Mouse (Mus musculus) midbrain, embryonic 14.5 days (tissue): ENCODE measurements around the gene Heatr1. TPM values are rescaled to one million over a fixed set of nuclear protein-coding genes. Genes with fewer than 3 reads are reported as not detected.
"Not testable (repeated sequence)": the region's sequence is repeated elsewhere in the genome, so short reads cannot be mapped to it uniquely, and the experiment has no call there.

ENCODE experiments used
- ATAC-seq: fragments of 200-750 bp; cut with Nextera tagmentation; 2 replicates; pipeline ENCODE4 v1.8.0; 2017; ENCODE audit warnings: moderate number of reproducible peaks, moderate library complexity; ENCODE audit not compliant: low FRiP score, low TSS enrichment
- DNase-seq: peaks from one replicate; pipeline ENCODE4 v3.0.0-alpha.2; 2015
- H3K27ac ChIP-seq: fragments of 300-500 bp; sonication (generic); replicated peaks from 2 replicates; pipeline ENCODE4 v1.5.1; 2014; ENCODE audit warnings: mild to moderate bottlenecking, low read depth, low read length, moderate library complexity
- H3K27me3 ChIP-seq: fragments of 300-500 bp; sonication (generic); 2 replicates; pipeline ENCODE4 v1.6.1; 2014; ENCODE audit warnings: low read length, control low read depth, mixed read lengths; ENCODE audit not compliant: control insufficient read depth, insufficient read depth
- H3K36me3 ChIP-seq: fragments of 300-500 bp; sonication (generic); 2 replicates; pipeline ENCODE4 v1.6.1; 2014; ENCODE audit warnings: low read length, control low read depth; ENCODE audit not compliant: control insufficient read depth, insufficient read depth
- H3K4me1 ChIP-seq: fragments of 300-500 bp; sonication (generic); 2 replicates; pipeline ENCODE4 v1.6.1; 2014; ENCODE audit warnings: mild to moderate bottlenecking, antibody characterized with exemption, low read length, control low read depth; ENCODE audit not compliant: control insufficient read depth, insufficient read depth
- H3K4me2 ChIP-seq: fragments of 300-500 bp; sonication (generic); 2 replicates; pipeline ENCODE4 v1.6.1; 2014; ENCODE audit warnings: mild to moderate bottlenecking, low read length, moderate library complexity
- H3K4me3 ChIP-seq: fragments of 300-500 bp; sonication (generic); replicated peaks from 2 replicates; pipeline ENCODE4 v1.5.1; 2014; ENCODE audit warnings: low read depth, low read length
- H3K9ac ChIP-seq: fragments of 300-500 bp; sonication (generic); replicated peaks from 2 replicates; pipeline ENCODE4 v1.6.1; 2014; ENCODE audit warnings: mild to moderate bottlenecking, low read length, moderate library complexity
- H3K9me3 ChIP-seq: fragments of 300-500 bp; sonication (generic); 2 replicates; pipeline ENCODE4 v1.6.1; 2016; ENCODE audit warnings: low read length, control low read depth, mixed read lengths; ENCODE audit not compliant: control insufficient read depth
- WGBS: fragments of 180-500 bp; shearing (Covaris S2); extraction: QIAGEN DNeasy Blood & Tissue Kit; methylation state at CpG from one replicate; pipeline ENCODE4 v1.1.7; 2014; 5-methylcytosine and 5-hydroxymethylcytosine counted together
- polyA plus RNA-seq: library from polyadenylated mRNA; unstranded; fragments of >200 nt; fragmentation: Nextera tagmentation; extraction: Ambion mirVana; gene quantifications from 2 replicates; pipeline ENCODE4 v1.2.1, GENCODE M21; 2014

The Heatr1 gene
- polyA plus RNA-seq, 1 experiment from 2014 or later = 21.1 TPM

GRCm38 (mm10) chr13:12460881-12461729 lies 66.3 kb downstream of the Heatr1 start:
- Histone ChIP-seq H3K4me2 (peak overlapping the region; percentile 81), H3K9ac (peak overlapping the region; percentile 82), H3K9me3 (no peaks in the 10 kb centered on the region), H3K27ac (peak overlapping the region; percentile 68), H3K4me1 (peaks cover 4% of the 10 kb centered on the region; the same call in 1 of the 2 replicates), H3K4me3 (peak overlapping the region; percentile 77), H3K36me3 (no peaks in the 10 kb centered on the region; the same call in 1 of the 2 replicates), H3K27me3 (no peaks in the 10 kb centered on the region)
- DNase-seq = peak; percentile 91
- under 1% methylated on average over 59 of the region's 59 CpGs for WGBS
- ATAC-seq = peak; percentile 93

DNA sequence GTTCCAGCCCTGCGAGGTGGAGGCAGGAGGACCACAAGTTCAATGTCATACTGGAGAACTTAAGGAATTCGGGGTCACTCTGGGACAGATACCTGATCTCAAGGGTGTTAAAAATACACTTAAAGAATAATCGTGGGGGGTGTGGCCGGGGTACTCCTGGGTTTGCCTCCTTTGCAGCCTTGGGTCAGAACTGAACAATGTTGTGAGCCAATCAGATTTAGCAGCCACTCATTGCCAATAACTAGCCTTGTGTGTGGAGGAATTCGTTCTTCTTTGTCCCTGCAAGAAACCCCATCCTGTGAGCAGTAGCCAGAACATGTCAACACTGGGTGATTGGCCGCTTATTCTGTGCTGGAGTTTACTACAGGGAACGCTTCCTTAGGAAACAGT lies 66.9 kb downstream of the Heatr1 start:
- Histone ChIP-seq H3K27me3 (no peaks in the 10 kb centered on the region), H3K4me1 (peaks cover 4% of the 10 kb centered on the region; the same call in 1 of the 2 replicates), H3K4me3 (peak overlapping the region; percentile 77), H3K4me2 (peak overlapping the region; percentile 81), H3K9me3 (no peaks in the 10 kb centered on the region), H3K9ac (peak overlapping the region; percentile 82), H3K27ac (peak overlapping the region; percentile 68), H3K36me3 (no peaks in the 10 kb centered on the region; the same call in 1 of the 2 replicates)
- WGBS = 4% methylated on average over 7 of the region's 7 CpGs
- ATAC-seq (no peak), DNase-seq (no peak)

- Histone ChIP-seq H3K36me3 (no peaks in the 10 kb centered on the region; the same call in 1 of the 2 replicates), H3K27me3 (no peaks in the 10 kb centered on the region), H3K9ac (no peak overlapping the region), H3K27ac (no peak overlapping the region), H3K4me1 (peaks cover 4% of the 10 kb centered on the region; the same call in 1 of the 2 replicates), H3K4me2 (no peak overlapping the region), H3K4me3 (no peak overlapping the region), H3K9me3 (no peaks in the 10 kb centered on the region)
- DNase-seq (no peak), ATAC-seq (no peak)
- 84% methylated on average over 4 of the region's 4 CpGs for WGBS
These were observed 67.8 kb downstream of the Heatr1 start for GRCm38 (mm10) chr13:12462623-12463022.

GRCm38 (mm10) chr13:12464159-12464558 lies 69.3 kb downstream of the Heatr1 start:
- WGBS = 88% methylated on average over 6 of the region's 6 CpGs
- not testable (repeated sequence) for H3K36me3 ChIP-seq, H3K27me3 ChIP-seq, H3K4me1 ChIP-seq, ATAC-seq, H3K9ac ChIP-seq, H3K4me2 ChIP-seq, H3K4me3 ChIP-seq, H3K27ac ChIP-seq, DNase-seq, H3K9me3 ChIP-seq

DNA sequence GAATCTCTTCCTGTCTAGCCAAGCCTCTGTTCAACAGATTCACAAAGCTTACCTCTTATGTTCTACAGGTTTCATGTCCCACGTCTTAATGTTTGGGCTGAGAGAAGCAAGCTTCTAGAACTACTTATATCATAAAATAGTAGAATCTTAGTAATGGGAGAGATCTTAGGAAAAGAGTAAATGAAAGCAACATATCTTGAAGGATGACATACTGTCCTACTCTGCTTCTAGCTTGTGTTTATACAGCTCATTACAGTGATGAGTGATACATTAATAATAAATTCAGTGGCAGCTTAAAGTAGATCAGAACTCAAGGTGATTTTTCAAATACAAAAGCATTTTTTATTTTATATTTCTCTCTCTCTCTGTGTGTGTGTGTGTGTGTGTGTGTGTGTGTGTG lies 70.0 kb downstream of the Heatr1 start, which contains the start of gene Lgals8:
Lgals8 (minus strand) TSS at position 101 of the 400 bp plus-strand sequence.
- no peak for DNase-seq
- H3K9ac ChIP-seq = no peak within 1 kb of the TSS
- no peaks in the 10 kb centered on the region for H3K9me3 ChIP-seq
- peaks cover 4% of the 10 kb centered on the region; the same call in 1 of the 2 replicates for H3K4me1 ChIP-seq
- 87% methylated on average over 1 of the region's 1 CpGs for WGBS
- no peaks in the 10 kb centered on the region for H3K27me3 ChIP-seq
- no peaks in the 10 kb centered on the region for H3K36me3 ChIP-seq
- no peak for ATAC-seq
- no peak within 1 kb of the TSS for H3K4me3 ChIP-seq
- no peak within 1 kb of the TSS for H3K4me2 ChIP-seq
- H3K27ac ChIP-seq = no peak within 1 kb of the TSS

DNA sequence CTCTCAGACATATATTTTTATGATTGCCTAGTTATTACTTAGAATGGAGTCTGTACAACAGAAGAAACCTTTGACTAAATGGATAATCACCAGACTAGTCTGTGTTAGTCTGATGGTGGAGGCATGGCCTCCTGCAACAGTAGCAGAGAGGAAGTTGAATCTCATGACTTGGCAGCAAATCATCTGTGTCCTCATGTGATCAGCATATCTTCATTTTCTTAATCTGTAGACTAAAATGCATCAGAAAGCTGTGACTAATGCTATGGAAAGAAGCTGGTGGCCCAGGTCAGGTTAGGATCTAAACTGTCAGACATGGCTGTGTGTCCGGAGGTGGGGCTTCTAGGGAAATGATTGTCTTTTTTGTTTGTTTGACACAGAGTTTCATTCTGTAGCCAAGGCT lies 73.7 kb downstream of the Heatr1 start:
- Histone ChIP-seq H3K4me2 (no peak overlapping the region), H3K4me1 (peaks cover 1% of the 10 kb centered on the region; the same call in 1 of the 2 replicates), H3K9me3 (no peaks in the 10 kb centered on the region), H3K27me3 (no peaks in the 10 kb centered on the region), H3K36me3 (no peaks in the 10 kb centered on the region), H3K27ac (no peak overlapping the region), H3K4me3 (no peak overlapping the region), H3K9ac (no peak overlapping the region)
- no peak for DNase-seq
- no peak for ATAC-seq
- 92% methylated on average over 1 of the region's 1 CpGs for WGBS

- H3K4me1 ChIP-seq = peaks cover 3% of the 10 kb centered on the region; the same call in 1 of the 2 replicates
- peak overlapping the region; percentile 29; the same call in 1 of the 2 replicates for H3K9ac ChIP-seq
- peak; percentile 95 for DNase-seq
- H3K27me3 ChIP-seq = no peaks in the 10 kb centered on the region
- H3K36me3 ChIP-seq = no peaks in the 10 kb centered on the region
- H3K9me3 ChIP-seq = no peaks in the 10 kb centered on the region
- peak; percentile 76 for ATAC-seq
- no peak overlapping the region for H3K4me3 ChIP-seq
- no peak overlapping the region for H3K4me2 ChIP-seq
- no peak overlapping the region for H3K27ac ChIP-seq
- 32% methylated on average over 8 of the region's 8 CpGs for WGBS
These were observed 79.0 kb downstream of the Heatr1 start for GRCm38 (mm10) chr13:12473724-12474378.

DNA sequence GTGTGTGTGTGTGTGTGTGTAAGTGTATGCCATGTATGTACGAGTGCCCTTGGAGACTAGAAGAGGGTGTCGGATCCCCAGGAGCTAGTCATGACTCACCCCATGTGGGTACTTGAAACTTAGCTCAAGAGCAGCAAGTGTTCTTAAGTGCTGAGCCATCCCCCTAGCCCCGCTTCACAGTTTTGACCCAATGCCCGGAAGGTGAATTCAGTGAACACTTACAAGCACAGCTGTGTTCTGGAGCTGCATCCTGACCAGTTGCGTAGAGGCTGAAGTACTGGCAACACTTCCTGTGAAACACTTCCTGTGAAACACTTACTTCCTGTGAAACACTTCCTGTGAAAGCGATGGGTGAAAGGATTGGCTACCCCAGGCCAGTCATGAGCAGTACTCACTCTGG lies 80.4 kb downstream of the Heatr1 start:
- no peak overlapping the region for H3K4me2 ChIP-seq
- H3K36me3 ChIP-seq = no peaks in the 10 kb centered on the region
- H3K9ac ChIP-seq = no peak overlapping the region
- peaks cover 3% of the 10 kb centered on the region; the same call in 1 of the 2 replicates for H3K4me1 ChIP-seq
- WGBS = 89% methylated on average over 6 of the region's 6 CpGs
- no peak overlapping the region for H3K27ac ChIP-seq
- ATAC-seq (no peak), DNase-seq (no peak)
- no peaks in the 10 kb centered on the region for H3K9me3 ChIP-seq
- no peak overlapping the region for H3K4me3 ChIP-seq
- H3K27me3 ChIP-seq = no peaks in the 10 kb centered on the region
